Mouse (Mus musculus) urinary bladder, adult 2 months (tissue): ENCODE data around the gene Casp8ap2. TPM values are rescaled to one million over a fixed set of nuclear protein-coding genes. Genes with fewer than 3 reads are reported as not detected.

Experiments
- DNase-seq: peaks from one replicate; pipeline ENCODE4 v3.0.0; 2022; ENCODE audit warnings: low spot score
- polyA plus RNA-seq: library from polyadenylated mRNA; depleted of rRNA; stranded (reverse); fragments of >200 nt; gene quantifications from 2 replicates; pipeline ENCODE4 v1.2.3, GENCODE M21; 2012; rRNA removed

Gene Casp8ap2
- polyA plus RNA-seq, 1 experiment: 4.5 TPM

GRCm38 (mm10) chr4:32668291-32668690 lies 53.0 kb downstream of the Casp8ap2 start:
- DNase-seq: no peak

DNA sequence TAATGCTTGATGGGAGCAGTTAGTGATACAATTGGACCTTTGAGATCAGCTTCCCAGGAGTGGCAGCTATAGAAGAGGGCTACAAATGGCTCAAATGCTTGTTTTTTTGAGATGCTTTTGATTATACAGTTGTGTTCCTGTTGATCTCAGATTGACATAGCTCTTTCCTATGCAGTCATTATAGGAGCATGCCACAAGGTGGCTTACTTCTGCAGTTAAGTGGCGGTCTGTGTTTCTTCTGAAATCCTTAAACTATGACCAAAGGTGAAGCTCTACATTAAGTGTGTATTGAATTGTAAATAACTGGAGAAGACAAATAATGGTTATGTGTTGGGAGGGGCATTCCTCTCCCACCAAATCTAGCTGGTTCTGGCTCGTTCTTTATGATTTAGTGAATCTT lies 54.6 kb downstream of the Casp8ap2 start:
- no peak for DNase-seq

GRCm38 (mm10) chr4:32674025-32674424 lies 58.8 kb downstream of the Casp8ap2 start:
- no peak for DNase-seq

- DNase-seq: no peak
Observed at GRCm38 (mm10) chr4:32677471-32677870, 62.2 kb downstream of the Casp8ap2 start.

- no peak for DNase-seq
Observed at GRCm38 (mm10) chr4:32680843-32681242, 65.6 kb downstream of the Casp8ap2 start.

DNA sequence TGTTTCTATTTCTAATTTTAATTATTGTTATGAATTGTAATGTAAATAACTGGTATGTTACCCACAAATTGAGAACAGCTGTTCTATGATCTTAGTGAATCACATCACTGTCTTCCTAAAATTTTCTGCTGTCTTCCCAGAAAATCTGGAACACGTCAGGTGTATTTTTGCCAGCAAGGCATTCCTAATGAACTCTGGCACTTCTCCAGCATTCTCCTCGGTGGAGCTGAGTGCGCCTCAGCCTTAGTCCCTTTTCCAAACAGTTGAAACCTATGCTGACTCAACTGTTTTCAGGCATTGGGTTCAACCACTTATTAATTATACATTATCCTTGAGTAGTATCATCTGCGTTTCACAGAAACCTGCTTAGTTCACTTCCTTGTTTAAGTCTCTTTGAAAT lies 67.2 kb downstream of the Casp8ap2 start:
- DNase-seq: no peak

- DNase-seq: no peak
Observed at GRCm38 (mm10) chr4:32683061-32683582, 67.9 kb downstream of the Casp8ap2 start.

Other genes with a start within 250 kb of the Casp8ap2 start
- gene Gja10, start 12.7 kb upstream of the Casp8ap2 start, polyA plus RNA-seq: not detected in 2 replicates
- gene Mdn1, start 41.7 kb downstream of the Casp8ap2 start, polyA plus RNA-seq: 18.2 and 18.4 TPM in 2 replicates
- gene Lyrm2, start 184.8 kb downstream of the Casp8ap2 start, polyA plus RNA-seq: 59.9 and 79.3 TPM in 2 replicates